Mouse (Mus musculus): ENCODE data around the gene Pax6.

The Pax6 gene

GRCm38 (mm10) chr2:105668271-105669270, at the start of gene Pax6:
Pax6 (plus strand) TSS chr2:105668900.
- DNase-seq (ENCODE audit: low read depth) = no peak

- DNase-seq (ENCODE audit: low read depth) = no peak
Measured at GRCm38 (mm10) chr2:105648933-105649332, 19.8 kb upstream of the Pax6 start.

DNA sequence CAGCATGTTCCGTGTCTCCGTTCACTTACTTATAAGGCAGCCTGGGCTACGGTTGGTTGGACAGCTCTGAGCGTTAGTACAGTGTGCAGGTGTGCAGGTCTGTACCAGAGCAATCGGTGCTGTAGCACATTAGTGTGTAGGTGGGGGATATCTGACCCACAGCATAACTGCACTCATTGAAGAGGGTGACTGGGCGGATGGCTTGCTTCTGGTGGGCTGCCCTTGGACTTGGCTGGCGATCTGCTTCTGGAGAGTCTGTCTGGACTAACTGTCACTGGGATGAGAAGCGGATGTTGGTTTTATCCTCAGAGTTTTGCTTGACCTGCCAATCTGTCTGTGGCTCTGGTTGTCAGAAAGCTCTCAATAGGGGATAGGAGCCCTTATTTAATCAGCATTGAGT, 12.2 kb upstream of the Pax6 start:
- no peak for DNase-seq (ENCODE audit: low read depth)

GRCm38 (mm10) chr2:105659350-105659749, 9.3 kb upstream of the Pax6 start:
- DNase-seq (ENCODE audit: low read depth) = no peak

DNA sequence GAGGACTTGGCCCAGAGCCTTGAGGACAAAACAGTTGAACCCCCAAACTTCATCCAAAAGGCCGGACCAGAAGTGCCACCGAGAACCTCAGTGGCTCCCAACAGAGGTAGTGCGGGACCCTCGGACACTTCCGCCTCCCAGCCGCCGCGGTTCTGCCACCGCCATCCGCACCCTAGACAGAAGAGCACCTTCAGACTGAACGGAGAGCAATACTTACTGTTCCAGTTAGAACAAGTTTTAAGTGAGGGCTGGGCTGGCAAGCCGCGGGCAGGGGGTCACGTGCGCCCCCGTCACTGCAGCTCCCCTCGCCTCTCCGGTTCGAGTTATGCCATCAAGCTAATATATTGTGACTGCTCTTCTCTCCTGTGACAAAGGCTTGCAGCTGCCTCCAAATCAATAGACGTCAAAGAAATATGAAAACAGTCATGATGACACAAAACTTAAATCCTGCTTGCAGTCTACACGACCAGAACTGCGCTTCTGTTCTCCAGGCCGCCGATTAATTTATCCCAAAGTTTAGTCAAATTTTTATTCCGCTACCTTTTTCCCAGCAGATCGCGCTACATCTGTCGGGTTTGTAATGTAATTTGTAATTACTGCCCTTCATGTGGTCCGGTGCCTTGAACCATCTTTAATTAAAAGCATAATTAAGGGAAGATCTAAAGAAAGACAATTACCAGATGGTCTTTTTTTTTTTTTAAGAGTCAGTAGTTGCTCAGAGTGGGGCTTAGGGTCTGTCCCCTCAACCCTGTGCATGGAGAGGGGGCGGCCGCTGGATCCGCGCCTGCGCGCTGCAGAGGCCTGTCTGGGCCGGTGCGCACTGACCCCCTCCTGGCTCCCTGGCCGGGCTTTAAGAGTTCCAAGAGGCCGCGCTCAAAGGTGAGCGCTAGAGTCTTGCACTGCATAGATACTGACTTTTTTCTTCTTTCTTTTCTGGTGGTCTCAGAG, 8.5 kb upstream of the Pax6 start:
- no peak for DNase-seq (ENCODE audit: low read depth)

GRCm38 (mm10) chr2:105660874-105661622, 7.7 kb upstream of the Pax6 start:
- DNase-seq (ENCODE audit: low read depth) = no peak

DNA sequence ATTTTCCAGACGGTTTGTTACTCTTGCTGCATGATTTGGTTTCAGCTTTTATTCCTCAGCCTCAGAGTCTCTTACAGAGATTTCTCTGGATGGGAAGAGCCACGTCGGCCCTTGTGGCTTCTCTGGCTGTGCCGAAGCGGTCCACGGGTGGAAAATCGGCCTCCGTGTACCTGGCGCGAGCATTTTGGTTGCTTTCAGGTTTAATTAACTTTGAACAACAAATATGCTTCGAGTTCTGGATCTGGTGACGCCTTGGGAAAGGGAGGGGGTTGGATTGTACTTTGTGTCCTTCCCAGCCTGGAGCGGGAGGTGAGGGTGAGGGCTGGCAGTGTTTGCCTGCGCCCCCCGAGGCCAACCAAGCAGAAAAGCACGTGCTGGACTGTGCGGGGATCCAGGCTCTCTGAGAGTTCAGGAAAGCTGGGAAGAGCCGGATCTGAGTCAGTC, 7.1 kb upstream of the Pax6 start:
- no peak for DNase-seq (ENCODE audit: low read depth)

DNA sequence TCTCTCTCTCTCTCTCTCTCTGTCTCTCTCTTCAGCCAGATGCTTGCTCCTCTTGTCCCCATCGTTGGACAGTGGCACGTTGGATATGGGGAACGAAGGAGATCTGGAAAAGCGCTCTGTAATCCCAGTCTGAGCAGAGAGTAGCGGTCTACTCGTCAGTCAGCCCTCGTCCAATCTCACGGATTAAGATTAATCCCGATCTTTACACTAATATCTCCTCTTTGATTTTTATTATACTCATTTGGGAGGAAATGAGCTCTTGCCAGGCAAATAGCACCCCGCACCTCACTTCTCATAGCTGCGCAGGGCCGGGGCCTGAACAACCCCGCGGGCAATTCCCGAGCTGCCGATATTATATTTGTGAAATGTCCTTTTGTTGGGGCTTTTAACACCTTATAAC, 6.6 kb upstream of the Pax6 start:
- DNase-seq (ENCODE audit: low read depth) = no peak

GRCm38 (mm10) chr2:105662606-105663005, 6.1 kb upstream of the Pax6 start:
- no peak for DNase-seq (ENCODE audit: low read depth)

GRCm38 (mm10) chr2:105663101-105663511, 5.6 kb upstream of the Pax6 start:
- no peak for DNase-seq (ENCODE audit: low read depth)

DNA sequence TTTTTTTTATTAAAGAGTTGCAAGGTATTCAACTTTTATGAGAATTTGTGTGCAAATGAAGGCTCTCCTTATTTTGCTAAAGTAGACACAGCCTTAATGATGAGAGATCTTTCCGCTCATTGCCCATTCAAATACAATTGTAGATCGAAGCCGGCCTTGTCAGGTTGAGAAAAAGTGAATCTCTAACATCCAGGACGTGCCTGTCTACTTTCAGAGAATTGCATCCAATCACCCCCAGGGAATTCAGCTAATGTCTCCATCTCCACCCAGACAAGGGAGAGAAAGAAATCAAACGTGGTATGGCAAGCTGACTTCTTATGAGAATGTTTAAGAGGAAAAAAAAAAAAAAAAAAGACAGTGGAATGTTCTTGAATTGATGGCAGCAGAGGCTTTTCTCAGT, 3.7 kb upstream of the Pax6 start:
- DNase-seq (ENCODE audit: low read depth) = no peak

GRCm38 (mm10) chr2:105665491-105666250, 3.0 kb upstream of the Pax6 start:
- DNase-seq (ENCODE audit: low read depth) = no peak

- no peak for DNase-seq (ENCODE audit: low read depth)
Measured at GRCm38 (mm10) chr2:105666331-105666730, 2.4 kb upstream of the Pax6 start.

- no peak for DNase-seq (ENCODE audit: low read depth)
Measured at GRCm38 (mm10) chr2:105666763-105667625, 1.7 kb upstream of the Pax6 start.

DNA sequence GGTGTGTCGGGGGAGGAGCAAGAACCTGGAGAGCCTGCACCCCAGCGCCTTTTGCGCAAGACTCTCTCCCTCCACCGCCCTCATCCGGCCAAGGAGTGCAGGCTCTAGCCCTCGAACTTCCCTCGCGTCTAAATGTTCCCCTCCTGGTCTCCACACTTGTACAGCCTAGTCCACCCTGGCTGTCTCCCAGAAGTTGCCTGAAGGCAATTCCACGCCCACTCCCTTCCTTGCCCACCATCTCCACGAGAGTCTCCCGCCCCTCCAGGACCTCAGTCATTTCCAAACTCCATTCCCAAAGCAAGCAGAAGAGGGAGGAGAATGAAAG, 1.1 kb upstream of the Pax6 start:
- no peak for DNase-seq (ENCODE audit: low read depth)

- DNase-seq (ENCODE audit: low read depth) = no peak
Measured at GRCm38 (mm10) chr2:105669371-105669861, 716 bp downstream of the Pax6 start.

GRCm38 (mm10) chr2:105669881-105670730, 1.4 kb downstream of the Pax6 start:
- DNase-seq (ENCODE audit: low read depth) = no peak

DNA sequence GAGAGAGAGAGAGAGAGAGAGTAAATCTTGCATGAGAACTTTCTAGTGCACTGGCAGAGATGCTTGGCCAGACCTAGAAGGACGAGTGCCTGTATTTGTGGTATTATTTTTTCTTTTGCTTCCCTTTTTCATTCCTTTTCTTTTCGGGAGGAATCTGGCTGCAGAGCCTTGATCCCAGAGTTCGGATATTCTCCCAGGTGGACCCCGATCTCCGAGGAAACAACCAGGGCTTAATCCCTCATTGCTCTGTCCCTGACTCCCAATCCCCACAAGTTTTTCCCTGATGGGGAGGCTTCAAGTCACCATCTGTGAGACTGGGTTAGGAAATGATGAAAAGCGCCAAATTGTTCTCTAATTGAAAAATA, 2.0 kb downstream of the Pax6 start:
- DNase-seq (ENCODE audit: low read depth) = no peak

GRCm38 (mm10) chr2:105671116-105671797, 2.6 kb downstream of the Pax6 start:
- no peak for DNase-seq (ENCODE audit: low read depth)

Data from NIH3T3 (cell line).